Mouse (Mus musculus): ENCODE measurements at regions not wholly inside any gene's neighbourhood (a gene's known extent, or its start where the extent isn't known, plus 50 kb on each side); places are given as distances from the start of the nearest gene placed in this dataset.

DNA sequence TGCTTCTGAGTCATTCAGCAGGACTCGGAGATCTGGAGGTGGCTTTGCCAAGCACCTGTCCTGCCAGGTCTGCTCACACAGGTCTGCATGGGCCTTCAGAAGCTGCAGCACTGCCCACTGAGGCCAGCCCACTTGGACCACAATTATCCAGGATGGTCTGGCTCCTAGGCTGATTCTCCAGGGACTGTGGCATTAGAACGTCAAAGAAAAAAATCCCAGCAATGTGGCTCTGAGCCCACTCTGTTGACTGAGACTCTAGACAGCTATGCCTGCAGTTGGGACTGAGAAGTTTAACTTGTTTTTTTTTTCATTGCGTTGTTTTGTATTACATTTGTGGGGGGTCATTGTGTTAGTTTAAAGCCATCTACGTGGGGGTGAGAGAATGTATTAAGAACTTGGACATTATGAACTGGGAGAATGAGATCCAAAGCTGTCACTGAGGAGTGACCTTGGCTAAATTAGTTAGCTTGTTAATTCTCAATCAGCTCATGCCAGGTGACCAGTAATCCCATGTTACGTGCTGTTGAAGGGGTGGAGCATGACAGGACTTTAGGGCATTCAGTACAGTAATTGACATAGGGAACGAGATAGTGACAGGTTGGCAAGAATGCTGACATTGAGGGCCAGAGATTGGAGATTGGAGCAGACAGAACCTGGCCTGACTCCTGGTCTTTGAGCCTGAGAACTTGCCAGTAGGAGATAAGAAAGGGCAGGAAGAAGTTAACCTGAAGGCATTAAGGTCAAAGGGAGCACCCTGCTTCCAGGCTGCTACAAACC is 232.0 kb upstream of the Il12b start:
- no peak for TF ChIP-seq CTCF (IDR thresholded peaks at IDR 0.05; ENCODE audit: low read depth)
- ATAC-seq (no peak), DNase-seq (no peak)
- H3K36me3 ChIP-seq (ENCODE audit: insufficient read depth), result no peaks in the 10 kb centered on the region
- H3K9me3 ChIP-seq (ENCODE audit: low read length), result no peaks in the 10 kb centered on the region
- no peak overlapping the region for H3K9ac ChIP-seq
- no peak overlapping the region for H3K27ac ChIP-seq (ENCODE audit: low read depth, low read length)
- no peak overlapping the region for H3K4me2 ChIP-seq (ENCODE audit: low read depth)
- no peak overlapping the region for H3K4me3 ChIP-seq (ENCODE audit: low read depth, low read length)
- no peaks in the 10 kb centered on the region for H3K4me1 ChIP-seq (ENCODE audit: insufficient read depth)
- WGBS, result 65% methylated on average over 6 of the region's 6 CpGs
- H3K27me3 ChIP-seq (ENCODE audit: insufficient read depth, low read length), result no peaks in the 10 kb centered on the region

DNA sequence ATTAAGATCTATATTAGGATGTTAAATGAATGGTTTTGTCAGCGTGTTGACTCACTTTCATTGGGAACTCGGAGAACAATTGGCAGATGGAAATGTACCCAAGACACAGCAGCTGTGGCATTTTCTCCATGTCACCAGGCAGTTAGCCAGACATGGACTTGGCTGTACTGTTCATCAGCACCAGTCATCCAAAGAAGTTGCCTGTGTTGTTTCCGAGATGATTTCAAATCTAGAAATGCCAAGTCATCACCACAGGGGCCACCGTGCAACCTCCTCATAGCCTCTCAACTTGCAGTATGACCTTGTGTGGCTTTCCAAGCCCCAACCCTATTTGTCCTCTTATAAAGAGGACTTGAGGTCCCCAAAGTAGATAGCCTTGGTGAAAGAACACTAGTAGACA is 227.4 kb upstream of the Il12b start:
- DNase-seq (no peak), ATAC-seq (no peak)
- Histone ChIP-seq H3K27me3 (ENCODE audit: insufficient read depth, low read length) (no peaks in the 10 kb centered on the region; the same call in 1 of the 2 replicates), H3K4me3 (ENCODE audit: low read depth, low read length) (no peak overlapping the region), H3K9ac (no peak overlapping the region), H3K4me1 (ENCODE audit: insufficient read depth) (no peaks in the 10 kb centered on the region), H3K36me3 (ENCODE audit: insufficient read depth) (no peaks in the 10 kb centered on the region), H3K27ac (ENCODE audit: low read depth, low read length) (no peak overlapping the region), H3K9me3 (ENCODE audit: low read length) (no peaks in the 10 kb centered on the region), H3K4me2 (ENCODE audit: low read depth) (no peak overlapping the region)
- no peak for TF ChIP-seq CTCF (IDR thresholded peaks at IDR 0.05; ENCODE audit: low read depth)
- 86% methylated on average over 4 of the region's 4 CpGs for WGBS

DNA sequence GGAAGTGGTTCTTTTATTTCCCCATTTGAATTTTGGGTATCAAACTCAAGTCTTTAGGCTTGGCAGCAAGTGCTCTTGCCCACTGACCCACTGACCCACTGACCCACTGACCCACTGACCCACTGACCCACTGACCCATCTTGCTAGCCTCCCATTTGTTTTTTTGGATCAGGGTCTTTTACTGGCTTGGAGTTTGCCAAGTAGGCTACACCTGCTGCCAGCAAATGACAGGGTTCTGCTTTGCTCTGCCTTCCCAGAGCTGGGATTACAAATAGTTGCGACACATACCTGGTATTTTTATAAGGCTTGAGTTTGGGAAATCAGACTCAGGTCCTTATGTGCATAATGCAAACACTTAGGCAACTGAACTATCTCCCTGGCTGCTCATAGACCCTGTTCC is 226.7 kb upstream of the Il12b start:
- Histone ChIP-seq H3K27ac (ENCODE audit: low read depth, low read length) (no peak overlapping the region), H3K9me3 (ENCODE audit: low read length) (no peaks in the 10 kb centered on the region), H3K4me1 (ENCODE audit: insufficient read depth) (no peaks in the 10 kb centered on the region), H3K36me3 (ENCODE audit: insufficient read depth) (no peaks in the 10 kb centered on the region), H3K27me3 (ENCODE audit: insufficient read depth, low read length) (no peaks in the 10 kb centered on the region; the same call in 1 of the 2 replicates), H3K9ac (no peak overlapping the region), H3K4me2 (ENCODE audit: low read depth) (no peak overlapping the region), H3K4me3 (ENCODE audit: low read depth, low read length) (no peak overlapping the region)
- whole genome bisulfite sequencing, result 95% methylated on average over 1 of the region's 1 CpGs
- DNase-seq (no peak), ATAC-seq (no peak)
- TF ChIP-seq CTCF (IDR thresholded peaks at IDR 0.05; ENCODE audit: low read depth), result no peak

DNA sequence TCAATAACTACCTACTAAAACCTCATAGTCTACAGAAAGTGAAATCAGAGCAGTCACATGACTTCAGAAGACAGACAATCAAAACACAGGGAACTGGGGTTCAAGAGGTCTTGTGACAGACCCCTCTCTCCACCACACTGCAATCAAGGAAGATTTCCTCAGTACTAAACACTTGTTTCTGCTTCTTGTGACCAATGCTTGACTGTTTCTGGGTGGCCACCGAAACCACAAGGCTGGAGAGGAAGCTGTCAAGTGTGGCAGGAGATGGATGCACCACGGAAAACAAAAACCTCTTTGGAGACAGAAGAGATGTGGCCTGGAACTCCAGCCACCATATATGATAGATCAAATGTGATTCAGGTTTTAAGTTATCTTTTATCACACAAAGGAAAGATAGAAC is 225.3 kb upstream of the Il12b start:
- Histone ChIP-seq H3K9ac (no peak overlapping the region), H3K4me1 (ENCODE audit: insufficient read depth) (no peaks in the 10 kb centered on the region), H3K27ac (ENCODE audit: low read depth, low read length) (no peak overlapping the region), H3K4me3 (ENCODE audit: low read depth, low read length) (no peak overlapping the region), H3K36me3 (ENCODE audit: insufficient read depth) (no peaks in the 10 kb centered on the region), H3K27me3 (ENCODE audit: insufficient read depth, low read length) (no peaks in the 10 kb centered on the region; the same call in 1 of the 2 replicates), H3K9me3 (ENCODE audit: low read length) (no peaks in the 10 kb centered on the region), H3K4me2 (ENCODE audit: low read depth) (no peak overlapping the region)
- ATAC-seq (no peak), DNase-seq (no peak)
- 81% methylated on average over 2 of the region's 2 CpGs for WGBS
- no peak for TF ChIP-seq CTCF (IDR thresholded peaks at IDR 0.05; ENCODE audit: low read depth)

DNA sequence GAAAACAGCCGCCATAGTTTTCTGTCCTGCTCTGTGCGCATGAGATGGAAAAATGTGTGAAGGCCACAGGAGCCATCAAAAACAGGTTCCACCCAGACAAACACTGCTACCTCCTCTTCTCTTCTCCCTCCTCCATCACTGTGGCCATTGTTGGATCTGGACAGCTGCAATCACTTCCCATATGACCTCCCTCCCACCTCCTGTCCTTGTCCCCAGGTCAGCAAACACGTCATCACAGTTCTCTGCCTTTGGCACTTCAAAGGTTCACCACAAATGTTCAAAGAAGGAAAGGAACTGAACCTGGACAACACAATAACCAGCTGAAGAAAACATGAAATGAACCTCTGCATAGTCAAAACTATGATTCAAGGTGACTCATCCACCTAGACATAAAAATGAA is 220.2 kb upstream of the Il12b start:
- no peaks in the 10 kb centered on the region; the same call in 1 of the 2 replicates for H3K27me3 ChIP-seq (ENCODE audit: insufficient read depth, low read length)
- 90% methylated on average over 3 of the region's 3 CpGs for WGBS
- H3K4me1 ChIP-seq (ENCODE audit: insufficient read depth), result no peaks in the 10 kb centered on the region
- no peak overlapping the region for H3K4me3 ChIP-seq (ENCODE audit: low read depth, low read length)
- no peak overlapping the region for H3K27ac ChIP-seq (ENCODE audit: low read depth, low read length)
- H3K36me3 ChIP-seq (ENCODE audit: insufficient read depth), result no peaks in the 10 kb centered on the region
- no peak overlapping the region for H3K9ac ChIP-seq
- DNase-seq, result no peak
- no peaks in the 10 kb centered on the region for H3K9me3 ChIP-seq (ENCODE audit: low read length)
- ATAC-seq, result no peak
- H3K4me2 ChIP-seq (ENCODE audit: low read depth), result no peak overlapping the region
- no peak for TF ChIP-seq CTCF (IDR thresholded peaks at IDR 0.05; ENCODE audit: low read depth)

DNA sequence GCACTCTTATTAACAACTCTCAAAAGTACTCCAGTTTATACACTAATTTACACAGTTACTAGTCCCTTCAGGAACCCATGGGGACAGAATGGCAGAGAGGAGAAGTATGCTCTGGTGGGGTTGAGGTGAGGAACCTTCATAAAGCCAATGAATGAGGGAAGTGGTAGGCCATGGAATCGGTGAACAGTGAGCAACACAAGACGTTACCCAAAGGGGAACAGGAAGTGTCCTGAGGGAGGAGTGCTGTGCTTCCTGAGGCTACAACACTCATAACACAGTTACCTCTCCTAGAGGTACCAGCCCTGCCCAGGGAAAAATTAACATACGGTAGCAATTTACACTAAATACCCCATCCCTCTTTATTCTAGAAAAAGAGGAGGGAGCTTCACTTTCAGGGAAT is 216.0 kb upstream of the Il12b start:
- ATAC-seq, result no peak
- WGBS, result 92% methylated on average over 3 of the region's 3 CpGs
- Histone ChIP-seq H3K27me3 (ENCODE audit: insufficient read depth, low read length) (no peaks in the 10 kb centered on the region), H3K9me3 (ENCODE audit: low read length) (no peaks in the 10 kb centered on the region), H3K9ac (no peak overlapping the region), H3K27ac (ENCODE audit: low read depth, low read length) (no peak overlapping the region), H3K36me3 (ENCODE audit: insufficient read depth) (no peaks in the 10 kb centered on the region), H3K4me3 (ENCODE audit: low read depth, low read length) (no peak overlapping the region), H3K4me2 (ENCODE audit: low read depth) (no peak overlapping the region), H3K4me1 (ENCODE audit: insufficient read depth) (no peaks in the 10 kb centered on the region)
- TF ChIP-seq CTCF (IDR thresholded peaks at IDR 0.05; ENCODE audit: low read depth), result no peak
- no peak for DNase-seq

DNA sequence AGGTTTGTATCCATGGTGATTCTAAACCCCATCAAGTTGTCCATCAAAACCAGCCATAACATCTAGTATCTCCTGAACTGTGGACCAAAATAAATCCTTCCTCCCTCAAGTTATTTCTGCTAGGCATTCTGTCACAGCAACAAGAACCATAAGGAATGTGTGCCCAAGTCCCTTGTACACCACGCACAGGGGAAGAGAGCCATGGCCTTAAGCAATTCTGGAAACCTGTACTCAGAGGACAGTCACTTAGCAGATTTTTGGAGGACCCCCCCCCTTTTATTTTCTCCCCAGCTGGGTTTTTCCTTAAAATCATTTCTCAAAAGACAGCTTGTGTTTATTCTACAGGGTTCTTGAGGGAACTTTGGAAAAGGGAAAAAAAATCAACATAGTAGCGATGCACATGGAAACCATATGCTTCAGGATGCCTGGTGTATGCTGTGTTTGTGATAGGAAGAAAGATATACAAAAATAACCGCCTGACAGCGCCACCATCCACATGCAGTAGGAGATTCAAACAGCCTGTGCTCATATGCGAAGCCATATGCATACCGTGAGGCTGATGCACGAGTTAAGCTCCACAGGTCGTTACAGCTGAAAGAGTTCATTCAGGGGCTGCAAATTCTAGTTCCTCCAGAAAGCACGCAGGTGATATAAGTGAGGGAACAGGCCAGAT is 214.5 kb upstream of the Il12b start:
- H3K36me3 ChIP-seq (ENCODE audit: insufficient read depth), result no peaks in the 10 kb centered on the region
- no peak for TF ChIP-seq CTCF (IDR thresholded peaks at IDR 0.05; ENCODE audit: low read depth)
- 67% methylated on average over 9 of the region's 9 CpGs for WGBS
- H3K4me3 ChIP-seq (ENCODE audit: low read depth, low read length), result no peak overlapping the region
- no peaks in the 10 kb centered on the region for H3K27me3 ChIP-seq (ENCODE audit: insufficient read depth, low read length)
- no peak overlapping the region for H3K9ac ChIP-seq
- no peak overlapping the region for H3K27ac ChIP-seq (ENCODE audit: low read depth, low read length)
- ATAC-seq (peak; percentile 95), DNase-seq (peak; percentile 70)
- H3K4me1 ChIP-seq (ENCODE audit: insufficient read depth), result no peaks in the 10 kb centered on the region
- no peak overlapping the region for H3K4me2 ChIP-seq (ENCODE audit: low read depth)
- H3K9me3 ChIP-seq (ENCODE audit: low read length), result no peaks in the 10 kb centered on the region
